Mouse (Mus musculus): ENCODE measurements at regions not wholly inside any gene's neighbourhood (a gene's known extent, or its start where the extent isn't known, plus 50 kb on each side); places are given as distances from the start of the nearest gene placed in this dataset.

GRCm38 (mm10) chr12:11603946-11604345 is 148.1 kb downstream of the Rad51ap2 start:
- TF ChIP-seq CTCF (IDR thresholded peaks at IDR 0.05; ENCODE audit: low read depth, low read length) (no peak), POLR2A (IDR thresholded peaks at IDR 0.05; ENCODE audit: borderline replicate concordance, low read depth, low read length) (no peak)

Measured in bone marrow macrophage, adult 2 months (primary cell).